Mouse (Mus musculus): ENCODE data around the gene Dffb.

- TF ChIP-seq GATA1 (IDR thresholded peaks at IDR 0.05; ENCODE audit: borderline replicate concordance, low read length) (no peak), FLI1 (IDR thresholded peaks at IDR 0.05; ENCODE audit: low read length) (no peak)
These were observed 18.6 kb upstream of the Dffb start for GRCm38 (mm10) chr4:153993505-153993904.

Data from megakaryocyte, embryonic 14.5 days (primary cell).